Mouse (Mus musculus) right cerebral cortex, postnatal 10 days (tissue): ENCODE measurements around the gene BC061212.
"Not testable (repeated sequence)": the region's sequence is repeated elsewhere in the genome, so short reads cannot be mapped to it uniquely, and the experiment has no call there.

Source experiments
- DNase-seq, 2 experiments: peaks; one replicate each; pipeline ENCODE4 v3.0.0; 2021; ENCODE audit warnings: low spot score in 2 of 2

The BC061212 gene

DNA sequence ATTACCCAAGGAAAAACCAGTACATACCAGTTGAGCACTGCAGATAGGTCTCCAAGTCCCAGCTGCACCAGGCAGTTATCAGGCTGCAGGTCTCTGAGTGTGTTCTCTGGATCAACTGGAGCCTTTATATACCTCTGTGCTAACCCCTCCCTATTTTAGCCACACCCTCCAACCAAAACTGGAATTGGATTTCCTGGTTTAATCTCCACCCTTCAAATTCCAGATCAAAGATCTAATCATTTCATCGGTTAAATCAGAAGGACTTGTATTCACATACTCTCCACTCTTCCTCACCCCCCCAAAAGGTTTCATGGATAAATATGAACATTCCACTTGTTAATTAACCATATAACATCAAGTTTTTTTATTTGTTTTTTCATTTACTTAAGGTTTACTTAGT lies at the start of gene BC061212:
TSS of gene BC061212 (minus strand) at position 101 of the 400 bp plus-strand sequence.
- DNase-seq = not testable (repeated sequence)

DNA sequence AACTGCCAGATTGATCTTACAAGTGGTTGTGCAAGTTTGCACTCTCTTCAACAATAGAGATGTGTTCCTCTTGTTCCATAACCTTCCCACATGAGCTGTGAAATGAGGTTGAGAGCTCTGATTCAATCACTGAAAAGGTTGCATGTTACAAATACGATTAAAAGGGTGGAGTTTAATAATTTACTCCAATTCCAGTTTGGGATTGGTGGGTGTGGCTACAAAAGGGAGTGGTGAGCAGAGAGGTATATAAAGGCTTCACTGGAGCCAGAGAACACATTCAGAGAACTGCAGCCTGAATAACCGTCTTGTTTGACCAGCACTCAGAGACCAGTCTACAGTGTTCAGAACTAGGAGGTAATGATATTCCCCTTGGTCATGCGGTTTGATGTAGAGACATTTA lies 5.7 kb upstream of the BC061212 start, which contains the start of gene Gm6351:
TSS of gene Gm6351 (plus strand) at position 301 of the 400 bp plus-strand sequence.
- not testable (repeated sequence) for DNase-seq
